Mouse (Mus musculus) G1E (cell line): ENCODE results near the gene Gusb.

Experiments used
- CTCF ChIP-seq: IDR thresholded peaks from 2 replicates; pipeline ENCODE4 v1.5.1; 2012; ENCODE audit warnings: low read depth, low read length, inconsistent platforms, mixed read lengths
- GATA1 ChIP-seq: IDR thresholded peaks from 2 replicates; pipeline ENCODE4 v1.6.1; 2012; ENCODE audit warnings: borderline replicate concordance, low read length, inconsistent platforms, mixed read lengths
- TAL1 ChIP-seq: conservative IDR thresholded peaks from 2 replicates; pipeline ENCODE4 v1.6.1; 2012; ENCODE audit warnings: low read depth, low read length, inconsistent platforms, mixed read lengths

- no peak for TF ChIP-seq CTCF
- no peak for TF ChIP-seq TAL1
- TF ChIP-seq GATA1, result no peak
These were observed 6.9 kb upstream of the Gusb start for GRCm38 (mm10) chr5:130009784-130010183.
